Mouse (Mus musculus) CD4-positive helper T cell, adult 2 months (primary cell): ENCODE measurements around the gene Nagpa.

Experiments used
- DNase-seq: peaks from one replicate; pipeline ENCODE4 v3.0.0-alpha.2; 2012; ENCODE audit warnings: low read depth, missing footprints, low spot score

Nagpa gene

DNA sequence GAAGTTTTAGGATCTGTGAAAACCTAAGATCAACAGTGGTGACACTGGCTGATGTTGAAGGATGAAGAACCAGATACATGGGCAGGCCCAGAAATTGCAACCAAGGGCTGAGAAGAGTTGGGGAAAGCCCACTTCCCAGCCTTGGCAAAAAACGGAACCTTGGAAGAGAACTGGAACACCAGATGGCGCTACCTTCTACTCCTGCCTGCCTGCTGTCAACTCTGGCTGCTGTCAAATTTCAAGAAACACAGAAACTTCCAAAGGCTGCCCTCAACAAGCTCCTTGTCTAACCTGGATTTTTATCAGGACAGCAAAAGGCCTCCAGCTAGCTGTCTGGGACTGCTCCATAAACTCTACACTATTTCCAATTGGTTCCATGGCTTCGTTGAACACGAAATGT is 1.1 kb downstream of the Nagpa start:
- DNase-seq, result peak; percentile 50

DNA sequence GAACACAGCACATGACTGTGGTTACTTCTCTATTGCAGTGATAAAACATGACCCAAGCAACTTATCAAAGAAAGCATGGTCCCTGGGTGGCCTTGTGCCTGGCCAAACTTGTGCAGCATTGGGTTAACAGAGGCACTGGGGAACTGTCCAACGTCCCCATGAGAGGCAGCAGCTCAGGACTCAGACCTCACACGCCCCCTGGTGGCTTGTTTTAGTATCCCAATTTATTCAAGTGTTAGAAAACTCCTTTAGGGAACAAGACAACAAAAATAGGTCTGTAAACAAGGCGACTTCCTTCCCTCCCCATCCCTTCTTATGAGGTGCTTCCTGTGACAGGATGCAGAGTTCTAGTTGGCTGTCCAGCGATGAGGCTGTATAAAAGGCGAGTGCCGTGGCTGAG is 8.7 kb downstream of the Nagpa start:
- peak; percentile 34 for DNase-seq

GRCm38 (mm10) chr16:5186234-5186633 is 17.6 kb downstream of the Nagpa start:
- no peak for DNase-seq

DNA sequence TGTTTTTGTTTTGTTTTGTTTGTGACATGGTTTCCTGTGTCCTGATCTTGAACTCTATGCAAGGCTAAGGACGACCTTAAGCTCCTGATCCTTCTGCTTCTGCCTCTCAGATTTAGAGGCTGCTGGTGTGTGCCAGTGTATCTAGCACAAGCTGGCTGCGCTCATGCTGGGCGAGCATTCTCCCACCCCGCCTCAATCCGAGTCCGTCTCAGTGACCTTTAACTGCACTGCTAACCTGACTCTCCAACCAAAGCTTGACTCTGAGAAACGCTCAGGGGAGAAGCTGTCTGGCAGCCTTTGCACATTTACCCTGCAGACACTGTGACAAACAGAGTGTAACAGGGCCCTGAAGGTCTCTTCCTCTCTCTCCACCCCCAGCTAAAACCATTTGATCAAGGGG is 18.1 kb downstream of the Nagpa start:
- no peak for DNase-seq

DNA sequence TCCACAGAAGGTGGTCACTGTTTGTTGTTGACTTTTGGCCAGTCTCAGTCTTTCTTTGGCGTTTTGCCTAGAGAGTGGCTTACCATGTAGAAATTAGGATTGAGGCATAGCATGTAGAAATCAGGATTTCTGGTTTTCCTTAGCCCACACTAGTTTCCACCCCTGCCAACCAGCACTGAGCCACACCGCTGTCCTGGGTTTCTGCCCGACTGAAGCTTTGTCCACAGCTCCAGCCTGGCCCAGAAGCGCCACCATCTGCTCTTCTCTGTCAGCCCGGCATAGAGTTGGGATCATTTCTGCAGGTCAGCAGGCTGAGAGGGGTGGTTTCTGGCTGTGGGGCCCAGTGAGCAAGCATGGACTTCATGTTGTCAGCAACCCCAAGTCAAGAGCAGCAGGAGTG is 18.9 kb downstream of the Nagpa start:
- DNase-seq, result no peak

- DNase-seq, result no peak
Observed at GRCm38 (mm10) chr16:5184101-5184500, 19.7 kb downstream of the Nagpa start.

- no peak for DNase-seq
Observed at GRCm38 (mm10) chr16:5183310-5183975, 20.4 kb downstream of the Nagpa start.

- DNase-seq, result no peak
Observed at GRCm38 (mm10) chr16:5172636-5173035, 31.2 kb downstream of the Nagpa start.

- DNase-seq, result no peak
Observed at GRCm38 (mm10) chr16:5168829-5169228, 35.0 kb downstream of the Nagpa start.

DNA sequence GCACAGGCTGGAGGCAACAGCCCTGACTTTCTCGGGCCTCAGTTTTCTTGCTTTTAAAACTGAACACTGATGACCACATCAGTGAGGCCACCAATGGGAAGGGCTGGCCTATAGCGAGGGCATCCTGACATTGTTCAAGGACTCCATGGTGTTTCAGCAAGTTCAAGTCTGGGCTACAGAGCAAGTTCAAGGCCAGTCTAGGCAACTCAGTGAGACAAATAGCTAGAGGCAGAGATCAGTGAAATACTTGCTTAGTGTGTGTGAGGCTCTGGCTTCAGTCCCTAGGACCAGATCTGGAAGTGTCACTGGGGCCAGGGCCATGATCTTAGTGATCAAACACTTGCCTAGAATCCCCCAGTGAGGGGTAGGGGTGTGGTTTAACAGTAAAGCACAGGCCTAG is 35.8 kb downstream of the Nagpa start:
- DNase-seq, result no peak

GRCm38 (mm10) chr16:5164327-5164726 is 39.5 kb downstream of the Nagpa start:
- DNase-seq, result no peak

DNA sequence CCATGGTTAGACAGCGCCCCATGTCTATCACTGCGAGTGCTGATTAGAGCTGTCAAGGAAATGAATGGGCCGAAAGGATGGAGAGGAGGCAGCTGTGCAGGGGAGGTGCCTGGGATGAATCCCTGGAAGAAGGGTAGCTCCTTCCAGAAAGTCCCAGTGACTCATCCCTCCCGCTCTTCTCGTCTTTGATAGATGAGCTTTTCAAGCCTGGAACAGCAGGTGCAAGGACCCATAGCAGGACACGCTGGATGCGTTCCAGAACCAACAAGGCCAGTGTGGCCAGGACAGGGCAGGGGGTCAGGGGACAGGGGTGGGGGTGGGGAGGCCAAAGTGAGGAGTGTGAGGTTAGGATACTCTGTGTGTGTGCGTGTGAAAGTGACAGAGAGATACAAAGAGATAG is 44.6 kb downstream of the Nagpa start:
- DNase-seq, result no peak

- no peak for DNase-seq
Observed at GRCm38 (mm10) chr16:5157113-5157512, 46.7 kb downstream of the Nagpa start.

DNA sequence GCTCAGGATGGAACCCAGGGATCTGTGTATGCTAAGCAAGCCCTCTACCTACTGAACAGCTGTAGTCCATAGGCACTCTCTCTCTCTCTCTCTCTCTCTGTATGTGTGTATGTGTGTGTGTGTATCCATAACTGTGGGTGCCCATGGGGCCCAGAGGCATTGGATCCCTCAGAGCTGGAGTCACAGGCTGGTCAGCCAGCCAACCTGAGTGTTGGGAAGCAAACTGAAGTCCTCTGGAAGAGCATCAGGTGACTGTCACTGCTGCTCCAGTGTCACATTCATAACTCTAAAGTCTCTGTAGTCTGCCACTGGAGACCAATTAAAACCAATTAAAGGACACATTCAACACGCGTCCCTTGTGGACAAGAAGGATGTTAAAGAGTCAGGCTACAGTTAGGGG is 47.3 kb downstream of the Nagpa start:
- no peak for DNase-seq

GRCm38 (mm10) chr16:5155014-5155413 is 48.8 kb downstream of the Nagpa start:
- DNase-seq, result no peak

DNA sequence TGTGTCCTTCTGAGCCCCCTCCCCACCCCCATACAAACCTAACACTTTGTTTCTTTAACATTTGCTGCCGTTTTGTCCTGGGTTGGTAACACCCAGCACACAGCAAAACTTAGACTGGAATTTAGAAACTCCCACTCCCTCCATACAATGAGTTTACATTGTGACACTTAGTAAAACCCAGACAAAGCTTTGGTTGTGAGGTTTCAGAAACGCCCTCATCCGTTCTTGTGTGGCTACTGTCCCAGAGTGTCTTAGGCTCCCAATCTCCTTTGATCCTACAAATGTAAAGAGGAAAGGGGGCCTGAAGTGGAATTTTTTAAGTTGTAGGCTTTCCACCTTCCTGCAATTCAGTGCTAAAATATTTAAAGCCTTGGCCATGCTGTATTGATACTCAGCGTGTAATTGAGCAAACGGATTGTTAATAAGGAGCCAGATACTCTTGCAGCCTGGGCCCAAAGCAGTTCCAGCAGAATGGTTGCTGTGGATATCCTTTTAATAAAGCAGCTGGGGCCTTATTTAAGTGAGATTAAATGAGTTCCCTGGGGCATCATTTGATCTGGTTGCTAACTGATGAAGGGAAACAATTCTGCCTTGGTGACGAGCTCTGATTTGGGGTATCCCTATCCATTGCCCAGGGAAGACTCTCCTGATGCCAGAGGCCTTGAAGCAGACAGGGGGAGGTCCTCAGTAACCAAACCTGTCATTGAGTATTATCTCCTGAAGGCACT is 50.3 kb downstream of the Nagpa start:
- no peak for DNase-seq

DNA sequence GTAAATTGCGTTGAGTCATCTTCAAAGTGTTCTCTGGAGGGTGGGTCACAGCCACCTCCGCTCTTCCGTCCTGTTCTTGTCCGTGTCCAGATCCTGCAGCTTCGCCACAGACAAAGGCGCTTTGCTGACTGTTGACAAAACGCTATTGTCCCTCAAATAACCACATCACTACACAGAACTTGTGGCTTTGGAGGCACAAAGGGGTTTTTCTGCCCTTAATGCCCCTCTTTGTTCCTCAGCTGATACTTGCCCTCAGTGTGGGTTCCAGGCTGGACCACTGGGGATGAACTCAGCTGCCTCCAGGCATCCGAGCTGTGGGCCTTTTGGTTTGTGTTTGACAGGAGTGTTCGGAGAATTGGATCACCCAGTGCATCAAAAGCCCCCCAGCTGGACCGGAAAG is 53.3 kb downstream of the Nagpa start:
- DNase-seq, result no peak

DNA sequence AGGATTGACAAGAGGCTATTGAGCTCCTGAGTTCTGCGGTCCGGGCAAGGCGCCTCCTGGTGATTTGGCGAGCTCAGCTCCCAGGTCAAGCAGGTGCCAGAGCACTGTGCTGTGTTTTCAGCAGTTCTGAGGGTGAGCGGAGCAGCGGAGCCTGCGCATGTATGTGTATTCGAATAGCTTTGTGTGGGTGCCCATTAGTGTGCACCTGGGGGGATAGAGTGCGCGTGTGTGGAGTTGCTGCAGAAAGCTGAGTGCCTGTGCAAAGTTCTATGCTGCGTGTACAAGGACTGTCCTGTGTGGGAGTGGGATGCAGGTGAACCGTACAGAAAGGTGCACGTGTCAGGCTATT is 56.8 kb downstream of the Nagpa start, which contains the start of gene Sec14l5:
Sec14l5 (plus strand) TSS at position 73 of the 349 bp plus-strand sequence.
- no peak for DNase-seq

DNA sequence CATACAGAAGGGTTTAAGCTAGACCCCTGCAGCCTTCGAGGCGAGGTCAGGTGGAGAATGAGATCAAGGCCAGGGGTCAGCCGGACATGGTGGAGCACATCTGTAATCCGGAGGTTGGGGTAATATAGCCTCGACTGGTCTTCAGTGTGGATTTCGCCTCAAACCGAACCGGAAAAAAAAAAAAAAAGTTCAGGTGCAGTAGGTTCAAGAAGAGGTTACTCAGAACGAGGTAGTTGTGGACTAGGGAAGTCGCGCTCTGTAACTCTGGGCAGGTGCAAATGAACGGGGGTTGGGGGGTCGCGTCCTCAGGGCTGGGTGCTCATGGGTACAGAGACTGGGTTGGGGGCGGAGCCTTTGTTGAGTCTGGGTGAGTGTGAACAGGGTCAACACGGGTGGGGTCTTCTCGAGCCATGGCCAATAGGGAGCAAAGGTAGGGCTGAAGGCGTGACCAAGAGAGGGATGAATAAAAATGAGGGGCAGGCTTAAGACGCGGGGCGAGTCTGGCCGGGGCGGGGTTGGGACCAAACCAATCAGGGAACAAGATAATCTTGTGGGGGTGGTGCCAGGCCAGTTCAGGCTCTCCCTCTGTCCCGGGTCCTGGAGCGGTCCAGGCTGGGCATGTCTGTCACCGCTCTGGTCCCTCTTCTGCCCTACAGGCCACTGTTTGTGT is 57.3 kb downstream of the Nagpa start:
- peak; percentile 10 for DNase-seq

- DNase-seq, result peak; percentile 68
Observed at GRCm38 (mm10) chr16:5145570-5145969, 58.2 kb downstream of the Nagpa start.
